Mouse (Mus musculus) liver, embryonic 12.5 days (tissue): ENCODE measurements around the gene Plppr4. TPM values are rescaled to one million over a fixed set of nuclear protein-coding genes. Genes with fewer than 3 reads are reported as not detected.

Source experiments
- microRNA-seq: library from miRNA; unstranded; fragments of <30 nt; microRNA quantifications from one replicate; pipeline ENCODE4, GENCODE M21; 2017
- polyA plus RNA-seq: library from polyadenylated mRNA; unstranded; fragments of >200 nt; fragmentation: Nextera tagmentation; extraction: Ambion mirVana; gene quantifications from 2 replicates; pipeline ENCODE4 v1.2.1, GENCODE M21; 2016

The Plppr4 gene
- polyA plus RNA-seq, 1 experiment from 2014 or later, result 0.06 TPM

Small RNAs within 50 kb of the gene (microRNA-seq; reads per million reads assigned to microRNA genes)
- gene Gm22408, result not detected

Other genes starting within 250 kb of the Plppr4 start
- 0.05 and 0.15 TPM in 2 replicates for gene Plppr5, start 214.0 kb upstream of the Plppr4 start, polyA plus RNA-seq